Comparison of ENCODE assay signal across 8 mouse cellular contexts in genomic region chr7:45015957-45016612, GRCm38 (mm10). TPM values are rescaled to one million over a fixed set of nuclear protein-coding genes. Genes with fewer than 3 reads are reported as not detected.
DNase-seq lines count a peak whose midpoint lies in the region; ATAC-seq and TF ChIP-seq lines count a peak whose summit lies in the region.

Gene Scaf1, minus strand, starts transcription at chr7:45016363.

- no peak for TF ChIP-seq CTCF in bone marrow, adult 2 months (IDR thresholded peaks at IDR 0.05; ENCODE audit: control insufficient read depth, insufficient read depth, low read length)
- TF ChIP-seq CTCF in midbrain, postnatal 0 days (IDR thresholded peaks at IDR 0.05): no peak

- H3K9ac ChIP-seq in embryonic facial prominence, embryonic 15.5 days: peak within 1 kb of the TSS; percentile 91
- H3K9ac ChIP-seq in limb, embryonic 14.5 days (ENCODE audit: low read depth, low read length, severe bottlenecking): peak within 1 kb of the TSS; percentile 92
- H3K9ac ChIP-seq in midbrain, postnatal 0 days (replicated peaks; ENCODE audit: low read length, poor library complexity, severe bottlenecking): peak within 1 kb of the TSS; percentile 96

- peak within 1 kb of the TSS; percentile 87 for H3K4me2 ChIP-seq in embryonic facial prominence, embryonic 15.5 days (replicated peaks)
- H3K4me2 ChIP-seq in limb, embryonic 14.5 days (replicated peaks; ENCODE audit: low read depth, low read length, severe bottlenecking): peak within 1 kb of the TSS; percentile 91
- peak within 1 kb of the TSS; percentile 93 for H3K4me2 ChIP-seq in midbrain, postnatal 0 days (ENCODE audit: low read depth, low read length, poor library complexity, severe bottlenecking)

- peaks cover 26% of the 10 kb centered on the region for H3K36me3 ChIP-seq in embryonic facial prominence, embryonic 15.5 days
- H3K36me3 ChIP-seq in limb, embryonic 14.5 days (ENCODE audit: control insufficient read depth, insufficient read depth, low read length): peaks cover 26% of the 10 kb centered on the region
- peaks cover 23% of the 10 kb centered on the region for H3K36me3 ChIP-seq in midbrain, postnatal 0 days (ENCODE audit: insufficient read depth, low read length)

- peak within 1 kb of the TSS; percentile 91 for H3K27ac ChIP-seq in bone marrow, adult 2 months (ENCODE audit: control insufficient read depth, insufficient read depth, low read depth, low read length, poor library complexity)
- H3K27ac ChIP-seq in embryonic facial prominence, embryonic 15.5 days (replicated peaks): peak within 1 kb of the TSS; percentile 99
- peak within 1 kb of the TSS; percentile 94 for H3K27ac ChIP-seq in limb, embryonic 14.5 days (replicated peaks; ENCODE audit: low read depth, low read length)
- peak within 1 kb of the TSS; percentile 80 for H3K27ac ChIP-seq in midbrain, postnatal 0 days (ENCODE audit: low read depth, low read length)

- H3K9me3 ChIP-seq in embryonic facial prominence, embryonic 15.5 days (replicated peaks): no peaks in the 10 kb centered on the region
- no peaks in the 10 kb centered on the region for H3K9me3 ChIP-seq in limb, embryonic 14.5 days (ENCODE audit: control insufficient read depth, low read length)
- no peaks in the 10 kb centered on the region for H3K9me3 ChIP-seq in midbrain, postnatal 0 days (ENCODE audit: low read length)

- peak; percentile 40; the same call in 1 of the 2 replicates for TF ChIP-seq POLR2A in bone marrow, adult 2 months (IDR thresholded peaks at IDR 0.05; ENCODE audit: borderline replicate concordance, control insufficient read depth, low read depth, low read length)
- TF ChIP-seq POLR2A in limb, embryonic 14.5 days (IDR thresholded peaks at IDR 0.05; ENCODE audit: borderline replicate concordance, extremely low read depth, insufficient read depth, insufficient read length): 0 out of 2 replicates have a peak, but pooled peaks have one; percentile 57

- H3K4me3 ChIP-seq in bone marrow, adult 2 months (replicated peaks; ENCODE audit: control insufficient read depth, low read depth, low read length): peak within 1 kb of the TSS; percentile 81
- peak within 1 kb of the TSS; percentile 85 for H3K4me3 ChIP-seq in embryonic facial prominence, embryonic 15.5 days (replicated peaks)
- peak within 1 kb of the TSS; percentile 96 for H3K4me3 ChIP-seq in limb, embryonic 14.5 days (replicated peaks; ENCODE audit: low read length)
- peak within 1 kb of the TSS; percentile 84 for H3K4me3 ChIP-seq in midbrain, postnatal 0 days (ENCODE audit: low read depth, low read length)

- peak; percentile 91 for ATAC-seq in embryonic facial prominence, embryonic 15.5 days (ENCODE audit: insufficient number of reproducible peaks, low FRiP score, low TSS enrichment, low read depth)
- ATAC-seq in limb, embryonic 14.5 days (ENCODE audit: low FRiP score, low read depth): peak; percentile 90
- ATAC-seq in midbrain, postnatal 0 days (ENCODE audit: low FRiP score): peak; percentile 96

- under 1% methylated on average over 69 of the region's 69 CpGs for WGBS in bone marrow, adult 2 months
- under 1% methylated on average over 63 of the region's 69 CpGs for WGBS in embryonic facial prominence, embryonic 15.5 days
- WGBS in limb, embryonic 14.5 days: under 1% methylated on average over 40 of the region's 69 CpGs
- 1% methylated on average over 66 of the region's 69 CpGs for WGBS in midbrain, postnatal 0 days

- H3K4me1 ChIP-seq in bone marrow, adult 2 months (ENCODE audit: control insufficient read depth, insufficient read depth, low read length): no peaks in the 10 kb centered on the region
- H3K4me1 ChIP-seq in embryonic facial prominence, embryonic 15.5 days: peaks cover 43% of the 10 kb centered on the region
- H3K4me1 ChIP-seq in limb, embryonic 14.5 days (ENCODE audit: control insufficient read depth, insufficient read depth, low read length): peaks cover 22% of the 10 kb centered on the region
- peaks cover 10% of the 10 kb centered on the region; the same call in 1 of the 2 replicates for H3K4me1 ChIP-seq in midbrain, postnatal 0 days (ENCODE audit: insufficient read depth, low read length)

- DNase-seq in 416B (ENCODE audit: low read depth): peak; percentile 100
- DNase-seq in heart, adult 8-10 months (ENCODE audit: low spot score): peak; percentile 99
- peak; percentile 100 for DNase-seq in kidney, adult 9 months
- peak; percentile 99 for DNase-seq in limb, embryonic 14.5 days (ENCODE audit: low spot score)
- DNase-seq in midbrain, postnatal 0 days (ENCODE audit: low spot score): peak; percentile 100
- DNase-seq in spleen, postnatal 14 days (ENCODE audit: low spot score in 2 of 2): peak; percentile 95 to 97

- H3K27me3 ChIP-seq in embryonic facial prominence, embryonic 15.5 days: no peaks in the 10 kb centered on the region
- H3K27me3 ChIP-seq in limb, embryonic 14.5 days (ENCODE audit: control insufficient read depth, insufficient read depth, low read length): no peaks in the 10 kb centered on the region
- H3K27me3 ChIP-seq in midbrain, postnatal 0 days (ENCODE audit: insufficient read depth, low read length): no peaks in the 10 kb centered on the region

RNA-seq across cellular contexts. Expression of gene Scaf1, which starts in this region (rescaled TPM):
- 45.6 and 72.1 TPM in 2 replicates for polyA plus RNA-seq in bone marrow, adult 2 months (2011; ENCODE audit: insufficient read depth, insufficient read length, low replicate concordance, missing spikeins)
- 40.7 and 41.9 TPM in 2 replicates for polyA plus RNA-seq in embryonic facial prominence, embryonic 15.5 days (2015; fragmentation: Nextera tagmentation; extraction: Ambion mirVana)
- 10 to 100 TPM; 46.8 to 56.2 (median 49.7) TPM for total RNA-seq in heart, adult 8-10 months (2022)
- polyA plus RNA-seq in limb, embryonic 14.5 days (2012; rRNA removed): 114 and 135 TPM in 2 replicates
- 50.7 and 58.3 TPM in 2 replicates for polyA plus RNA-seq in limb, embryonic 14.5 days (2014; fragmentation: Nextera tagmentation; extraction: Ambion mirVana)
- total RNA-seq in midbrain, postnatal 0 days (2014; rRNA removed): 86.5 and 90.9 TPM in 2 replicates
- 49.0 and 53.3 TPM in 2 replicates for polyA plus RNA-seq in midbrain, postnatal 0 days (2015; fragmentation: Nextera tagmentation; extraction: Ambion mirVana)

Comparison
In these comparisons a context has a peak if more than half of its experiments do, and no peak if none do; other contexts are left out.
1. Peak in every context shown above with its lines: DNase-seq, ATAC-seq, H3K4me3 ChIP-seq and H3K27ac ChIP-seq.